Mouse (Mus musculus): ENCODE measurements around the gene Klhdc2.
A peak's percentile ranks its signal among the peaks of the same experiment; 100 is the strongest.

Gene Klhdc2

GRCm38 (mm10) chr12:69296511-69297410 lies at the start of gene Klhdc2:
TSS of gene Klhdc2 (plus strand) at chr12:69296681.
- DNase-seq, result peak; percentile 84 to 91

- no peak for DNase-seq
Measured at GRCm38 (mm10) chr12:69249766-69250165, 46.7 kb upstream of the Klhdc2 start.

GRCm38 (mm10) chr12:69250756-69251155 lies 45.7 kb upstream of the Klhdc2 start:
- no peak for DNase-seq

- DNase-seq, result no peak
Measured at GRCm38 (mm10) chr12:69253806-69254205, 42.7 kb upstream of the Klhdc2 start.

GRCm38 (mm10) chr12:69257836-69258235 lies 38.6 kb upstream of the Klhdc2 start:
- no peak for DNase-seq

- DNase-seq, result no peak
Measured at GRCm38 (mm10) chr12:69262251-69262650, 34.2 kb upstream of the Klhdc2 start.

- DNase-seq, result no peak
Measured at GRCm38 (mm10) chr12:69265031-69265430, 31.4 kb upstream of the Klhdc2 start.

GRCm38 (mm10) chr12:69267956-69268632 lies 28.4 kb upstream of the Klhdc2 start:
- DNase-seq, result no peak

GRCm38 (mm10) chr12:69268956-69269355 lies 27.5 kb upstream of the Klhdc2 start:
- no peak for DNase-seq

GRCm38 (mm10) chr12:69279931-69280469 lies 16.5 kb upstream of the Klhdc2 start:
- DNase-seq, result no peak

- DNase-seq, result no peak
Measured at GRCm38 (mm10) chr12:69280915-69281314, 15.6 kb upstream of the Klhdc2 start.

GRCm38 (mm10) chr12:69283146-69283545 lies 13.3 kb upstream of the Klhdc2 start:
- no peak for DNase-seq

GRCm38 (mm10) chr12:69287535-69287934 lies 8.9 kb upstream of the Klhdc2 start:
- no peak for DNase-seq

GRCm38 (mm10) chr12:69288699-69289098 lies 7.8 kb upstream of the Klhdc2 start:
- no peak for DNase-seq

GRCm38 (mm10) chr12:69292401-69292800 lies 4.1 kb upstream of the Klhdc2 start:
- DNase-seq, result no peak

GRCm38 (mm10) chr12:69293815-69294214 lies 2.7 kb upstream of the Klhdc2 start:
- DNase-seq, result no peak

- DNase-seq, result no peak
Measured at GRCm38 (mm10) chr12:69294936-69295335, 1.5 kb upstream of the Klhdc2 start.

- peak; percentile 16 to 33 for DNase-seq
Measured at GRCm38 (mm10) chr12:69295651-69296050, 830 bp upstream of the Klhdc2 start.

GRCm38 (mm10) chr12:69297411-69298150 lies 1.1 kb downstream of the Klhdc2 start:
- no peak for DNase-seq

- no peak for DNase-seq
Measured at GRCm38 (mm10) chr12:69298281-69298680, 1.8 kb downstream of the Klhdc2 start.

- peak in 1 of 2 experiments; percentile 41 for DNase-seq
Measured at GRCm38 (mm10) chr12:69299231-69299630, 2.8 kb downstream of the Klhdc2 start.

- DNase-seq, result no peak
Measured at GRCm38 (mm10) chr12:69299831-69300230, 3.4 kb downstream of the Klhdc2 start.

GRCm38 (mm10) chr12:69300391-69300790 lies 3.9 kb downstream of the Klhdc2 start:
- no peak for DNase-seq

All from cerebellum, postnatal 36 days (tissue).